Mouse (Mus musculus): ENCODE results near the gene Isoc2b. TPM values are rescaled to one million over a fixed set of nuclear protein-coding genes. Genes with fewer than 3 reads are reported as not detected.
"Not testable (repeated sequence)": the region's sequence is repeated elsewhere in the genome, so short reads cannot be mapped to it uniquely, and the experiment has no call there.

Isoc2b gene
- polyA plus RNA-seq, 1 experiment from 2014 or later = 2.7 TPM

- no peaks in the 10 kb centered on the region for H3K36me3 ChIP-seq (ENCODE audit: poor library complexity, severe bottlenecking)
- H3K9ac ChIP-seq = peak overlapping the region; percentile 45
- peak; percentile 60 for ATAC-seq
- peak overlapping the region; percentile 25 for H3K4me3 ChIP-seq
- 6% methylated on average over 19 of the region's 19 CpGs for WGBS
- H3K27me3 ChIP-seq = peaks cover 15% of the 10 kb centered on the region; the same call in 1 of the 2 replicates
- peaks cover 11% of the 10 kb centered on the region for H3K4me1 ChIP-seq
- no peaks in the 10 kb centered on the region for H3K9me3 ChIP-seq (replicated peaks)
- no peak overlapping the region for H3K27ac ChIP-seq
- H3K4me2 ChIP-seq = peak overlapping the region; percentile 54
Observed at GRCm38 (mm10) chr7:4899649-4900522, 29.8 kb upstream of the Isoc2b start.

- Histone ChIP-seq H3K9ac (peak overlapping the region; percentile 45), H3K27ac (no peak overlapping the region), H3K9me3 (replicated peaks) (no peaks in the 10 kb centered on the region), H3K4me1 (peaks cover 11% of the 10 kb centered on the region), H3K4me3 (peak overlapping the region; percentile 25), H3K36me3 (ENCODE audit: poor library complexity, severe bottlenecking) (no peaks in the 10 kb centered on the region), H3K4me2 (peak overlapping the region; percentile 54), H3K27me3 (peaks cover 15% of the 10 kb centered on the region; the same call in 1 of the 2 replicates)
- ATAC-seq = peak; percentile 60
- WGBS = 19% methylated on average over 15 of the region's 18 CpGs
Observed at GRCm38 (mm10) chr7:4898851-4899648, 29.0 kb upstream of the Isoc2b start.

- WGBS = 77% methylated on average over 10 of the region's 11 CpGs
- Histone ChIP-seq H3K36me3 (ENCODE audit: poor library complexity, severe bottlenecking) (no peaks in the 10 kb centered on the region), H3K4me1 (peaks cover 11% of the 10 kb centered on the region), H3K9me3 (replicated peaks) (no peaks in the 10 kb centered on the region), H3K9ac (no peak overlapping the region), H3K27me3 (peaks cover 10% of the 10 kb centered on the region; the same call in 1 of the 2 replicates), H3K4me3 (no peak overlapping the region), H3K4me2 (no peak overlapping the region), H3K27ac (no peak overlapping the region)
- no peak for ATAC-seq
Observed at GRCm38 (mm10) chr7:4895186-4895585, 25.1 kb upstream of the Isoc2b start.

GRCm38 (mm10) chr7:4886680-4887079, 16.6 kb upstream of the Isoc2b start:
- Histone ChIP-seq H3K4me1 (no peaks in the 10 kb centered on the region), H3K27ac (no peak overlapping the region), H3K9me3 (replicated peaks) (no peaks in the 10 kb centered on the region), H3K4me3 (no peak overlapping the region), H3K4me2 (no peak overlapping the region), H3K36me3 (ENCODE audit: poor library complexity, severe bottlenecking) (no peaks in the 10 kb centered on the region), H3K9ac (no peak overlapping the region), H3K27me3 (no peaks in the 10 kb centered on the region)
- WGBS = 77% methylated on average over 4 of the region's 4 CpGs
- ATAC-seq = no peak

- peaks cover 16% of the 10 kb centered on the region for H3K4me1 ChIP-seq
- not testable (repeated sequence) for H3K36me3 ChIP-seq (ENCODE audit: poor library complexity, severe bottlenecking); ATAC-seq; H3K4me3 ChIP-seq; H3K27me3 ChIP-seq; H3K27ac ChIP-seq; H3K9me3 ChIP-seq (replicated peaks); H3K4me2 ChIP-seq; H3K9ac ChIP-seq
- WGBS = 93% methylated on average over 1 of the region's 1 CpGs
Observed at GRCm38 (mm10) chr7:4879036-4879435, 9.0 kb upstream of the Isoc2b start.

- H3K27me3 ChIP-seq = no peaks in the 10 kb centered on the region
- no peaks in the 10 kb centered on the region for H3K9me3 ChIP-seq (replicated peaks)
- no peak overlapping the region for H3K4me3 ChIP-seq
- ATAC-seq = no peak
- no peak overlapping the region for H3K9ac ChIP-seq
- no peak overlapping the region for H3K27ac ChIP-seq
- no peaks in the 10 kb centered on the region for H3K36me3 ChIP-seq (ENCODE audit: poor library complexity, severe bottlenecking)
- H3K4me2 ChIP-seq = no peak overlapping the region; the same call in 1 of the 2 replicates
- H3K4me1 ChIP-seq = peaks cover 16% of the 10 kb centered on the region
Observed at GRCm38 (mm10) chr7:4878186-4878585, 8.1 kb upstream of the Isoc2b start.

- Histone ChIP-seq H3K36me3 (ENCODE audit: poor library complexity, severe bottlenecking) (no peaks in the 10 kb centered on the region), H3K9me3 (replicated peaks) (no peaks in the 10 kb centered on the region), H3K27ac (no peak overlapping the region), H3K4me1 (peaks cover 16% of the 10 kb centered on the region), H3K4me2 (peak overlapping the region; percentile 77), H3K27me3 (no peaks in the 10 kb centered on the region), H3K4me3 (peak overlapping the region; percentile 51), H3K9ac (peak overlapping the region; percentile 61)
- WGBS = 5% methylated on average over 11 of the region's 11 CpGs
- ATAC-seq = no peak; the same call in 1 of the 2 replicates
Observed at GRCm38 (mm10) chr7:4877226-4877625, 7.2 kb upstream of the Isoc2b start.

GRCm38 (mm10) chr7:4876753-4877221, 6.7 kb upstream of the Isoc2b start, which contains the start of gene Isoc2a:
TSS of gene Isoc2a (plus strand) at chr7:4877153.
- ATAC-seq = peak; percentile 100
- peak within 1 kb of the TSS; percentile 61 for H3K9ac ChIP-seq
- no peaks in the 10 kb centered on the region for H3K9me3 ChIP-seq (replicated peaks)
- H3K4me3 ChIP-seq = peak within 1 kb of the TSS; percentile 51
- H3K4me2 ChIP-seq = peak within 1 kb of the TSS; percentile 77
- under 1% methylated on average over 22 of the region's 22 CpGs for WGBS
- H3K4me1 ChIP-seq = peaks cover 16% of the 10 kb centered on the region
- peak within 1 kb of the TSS; percentile 53; the same call in 1 of the 2 replicates for H3K27ac ChIP-seq
- H3K27me3 ChIP-seq = no peaks in the 10 kb centered on the region
- H3K36me3 ChIP-seq (ENCODE audit: poor library complexity, severe bottlenecking) = no peaks in the 10 kb centered on the region

- Histone ChIP-seq H3K36me3 (ENCODE audit: poor library complexity, severe bottlenecking) (no peaks in the 10 kb centered on the region), H3K9me3 (replicated peaks) (no peaks in the 10 kb centered on the region), H3K4me2 (peak overlapping the region; percentile 65), H3K27ac (no peak overlapping the region), H3K9ac (peak overlapping the region; percentile 73), H3K27me3 (no peaks in the 10 kb centered on the region), H3K4me3 (peak overlapping the region; percentile 55), H3K4me1 (peaks cover 10% of the 10 kb centered on the region)
- ATAC-seq = peak; percentile 5
- WGBS = 22% methylated on average over 10 of the region's 10 CpGs
Observed at GRCm38 (mm10) chr7:4866631-4867180, 3.4 kb downstream of the Isoc2b start.

GRCm38 (mm10) chr7:4865579-4866493, 4.2 kb downstream of the Isoc2b start:
- Histone ChIP-seq H3K27ac (peak overlapping the region; percentile 20; the same call in 1 of the 2 replicates), H3K4me1 (peaks cover 10% of the 10 kb centered on the region), H3K4me3 (peak overlapping the region; percentile 55), H3K9ac (peak overlapping the region; percentile 73), H3K4me2 (peak overlapping the region; percentile 65), H3K9me3 (replicated peaks) (no peaks in the 10 kb centered on the region), H3K36me3 (ENCODE audit: poor library complexity, severe bottlenecking) (no peaks in the 10 kb centered on the region), H3K27me3 (no peaks in the 10 kb centered on the region)
- peak; percentile 100 for ATAC-seq
- WGBS = 5% methylated on average over 40 of the region's 40 CpGs

GRCm38 (mm10) chr7:4865090-4865489, 5.0 kb downstream of the Isoc2b start:
- Histone ChIP-seq H3K4me2 (peak overlapping the region; percentile 65), H3K27ac (peak overlapping the region; percentile 20; the same call in 1 of the 2 replicates), H3K9ac (no peak overlapping the region), H3K4me1 (peaks cover 10% of the 10 kb centered on the region), H3K4me3 (peak overlapping the region; percentile 55), H3K27me3 (no peaks in the 10 kb centered on the region), H3K36me3 (ENCODE audit: poor library complexity, severe bottlenecking) (no peaks in the 10 kb centered on the region), H3K9me3 (replicated peaks) (no peaks in the 10 kb centered on the region)
- 63% methylated on average over 5 of the region's 5 CpGs for WGBS
- ATAC-seq = 0 out of 2 replicates have a peak, but pooled peaks have one; percentile 2
